Mouse (Mus musculus) adrenal gland, postnatal 4 days (tissue): ENCODE data around the gene Drp2. TPM values are rescaled to one million over a fixed set of nuclear protein-coding genes. Genes with fewer than 3 reads are reported as not detected.

ENCODE experiments used
- total RNA-seq, 2 experiments: library from RNA; stranded (reverse); gene quantifications; 2 replicates each; pipeline ENCODE4 v1.2.3; 2021

Gene Drp2
- total RNA-seq, 2 experiments from 2014 or later = 1.1 to 1.4 TPM

Other genes starting within 250 kb of the Drp2 start
- 1 to 10 TPM; 2.1 to 2.7 TPM for gene Xkrx, start 242.5 kb upstream of the Drp2 start, total RNA-seq
- not detected for gene Arl13a, start 217.1 kb upstream of the Drp2 start, total RNA-seq
- gene Nox1, start 182.6 kb upstream of the Drp2 start, total RNA-seq = 1 to 10 TPM in 1 of 2 experiments, under 1 TPM in 1; 0.82 to 1.6 TPM
- gene Trmt2b, start 127.6 kb upstream of the Drp2 start, total RNA-seq = 10 to 100 TPM; 28.8 to 35.6 TPM
- 100 to 1,000 TPM; 117 to 155 TPM for gene Tmem35a, start 109.3 kb upstream of the Drp2 start, total RNA-seq
- 10 to 100 TPM in 1 of 2 experiments, 1 to 10 TPM in 1; 9.2 to 10.3 TPM for gene Cenpi, start 96.5 kb upstream of the Drp2 start, total RNA-seq
- gene Taf7l, start 71.9 kb downstream of the Drp2 start, total RNA-seq = not detected
- gene Timm8a1, start 137.3 kb downstream of the Drp2 start, total RNA-seq = 10 to 100 TPM; 42.1 to 47.1 TPM
- gene Btk, start 179.0 kb downstream of the Drp2 start, total RNA-seq = 1 to 10 TPM; 1.6 to 2.1 TPM
- gene Rpl36a, start 181.1 kb downstream of the Drp2 start, total RNA-seq = 100 to 1,000 TPM; 362 to 397 TPM
- 1 to 10 TPM; 7.8 to 7.9 TPM for gene Gla, start 196.6 kb downstream of the Drp2 start, total RNA-seq
- gene Hnrnph2, start 196.6 kb downstream of the Drp2 start, total RNA-seq = 100 to 1,000 TPM in 1 of 2 experiments, 10 to 100 TPM in 1; 95.1 to 102 TPM